Mouse (Mus musculus) left cerebral cortex, postnatal 10 days (tissue): ENCODE results near the gene Pip5k1a. TPM values are rescaled to one million over a fixed set of nuclear protein-coding genes. Genes with fewer than 3 reads are reported as not detected.
"Not testable (repeated sequence)": the region's sequence is repeated elsewhere in the genome, so short reads cannot be mapped to it uniquely, and the experiment has no call there.

ENCODE experiments used
- DNase-seq, 2 experiments: peaks; one replicate each; pipeline ENCODE4 v3.0.0; 2021 to 2022; ENCODE audit warnings: low spot score in 2 of 2, mixed read lengths in 1 of 2; ENCODE audit errors: extremely low spot score in 1 of 2
- intact Hi-C: fragments of 180-260 bp; cut with DNase I; formaldehyde crosslinking; loops from one replicate; pipeline ENCODE4 v1.15.1; 2025
- total RNA-seq, 2 experiments: library from RNA; stranded (reverse); gene quantifications; 2 replicates each; pipeline ENCODE4 v1.2.3; 2021

Pip5k1a gene
- total RNA-seq: 10 to 100 TPM; 27.8 to 29.2 TPM

DNA sequence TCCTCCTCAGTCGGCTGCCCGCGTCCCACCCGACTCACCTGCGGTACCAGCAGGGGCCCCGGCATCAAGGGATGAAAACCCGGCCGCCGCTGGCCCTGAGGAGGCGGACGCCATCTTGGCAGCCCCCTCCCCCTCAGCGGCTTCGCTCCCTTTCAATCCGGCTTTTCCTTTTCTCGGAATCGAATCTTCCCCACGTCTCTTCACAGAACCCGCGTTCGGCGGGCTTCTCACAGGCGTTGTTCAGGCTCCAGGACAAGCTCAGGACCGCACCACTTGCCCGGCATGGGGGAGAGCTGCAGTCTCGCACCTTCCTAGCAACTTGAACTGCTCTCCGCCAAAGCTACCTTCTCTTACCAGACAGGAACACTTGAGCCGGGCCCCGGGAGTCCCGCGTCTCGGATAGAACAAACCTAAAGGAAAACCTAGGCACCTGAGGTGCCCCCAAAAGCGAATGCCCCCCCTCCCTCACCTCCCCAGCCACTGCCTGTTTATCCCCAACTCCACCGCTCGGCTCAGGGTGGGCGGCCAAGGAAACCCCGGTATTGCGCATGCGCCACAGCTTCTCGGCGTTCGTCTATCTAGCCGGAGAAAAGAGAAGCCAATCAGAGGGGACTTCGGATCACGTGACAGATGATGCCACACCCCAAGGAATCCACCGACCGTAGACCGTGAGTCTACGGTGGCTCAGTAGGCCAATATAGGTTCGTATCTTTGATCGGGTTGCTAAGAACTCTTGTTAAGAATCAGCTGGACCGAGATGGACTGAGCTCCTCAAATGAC, at the start of gene Pip5k1a:
Gene Pip5k1a, minus strand, starts transcription at position 593 of the 780 bp plus-strand sequence.
- intact Hi-C loops: loop anchor here (10.0 kb wide), 1 partner anchor 52 kb away; no protein-coding TSS in a partner anchor

DNA sequence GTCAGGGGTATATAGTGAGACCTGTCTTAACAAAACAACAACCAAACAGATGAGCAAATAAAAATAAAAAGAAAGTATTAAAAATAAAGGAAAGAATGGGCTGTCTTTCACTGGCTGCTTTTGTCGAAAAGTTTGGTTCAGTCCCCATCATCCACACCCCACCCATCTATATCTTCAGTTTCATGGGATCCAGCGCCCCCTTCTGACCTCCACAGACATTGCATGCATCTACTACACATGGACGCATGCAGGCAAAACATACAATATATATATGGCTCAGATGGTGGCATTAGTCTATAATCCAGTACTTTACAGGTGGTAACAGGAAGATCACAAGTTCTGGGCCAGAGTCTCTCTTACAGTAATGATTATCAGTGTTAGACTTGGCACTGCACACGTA, 47.1 kb upstream of the Pip5k1a start:
- intact Hi-C loops: no loop called here
- DNase-seq: peak in 1 of 2 experiments; percentile 39

More for the DNA sequence above, at the start of gene Pip5k1a:
- DNase-seq: peak; percentile 98

- no peak for DNase-seq
- intact Hi-C loops: no loop called here
These were observed 41.2 kb upstream of the Pip5k1a start for GRCm38 (mm10) chr3:95147924-95148323.

DNA sequence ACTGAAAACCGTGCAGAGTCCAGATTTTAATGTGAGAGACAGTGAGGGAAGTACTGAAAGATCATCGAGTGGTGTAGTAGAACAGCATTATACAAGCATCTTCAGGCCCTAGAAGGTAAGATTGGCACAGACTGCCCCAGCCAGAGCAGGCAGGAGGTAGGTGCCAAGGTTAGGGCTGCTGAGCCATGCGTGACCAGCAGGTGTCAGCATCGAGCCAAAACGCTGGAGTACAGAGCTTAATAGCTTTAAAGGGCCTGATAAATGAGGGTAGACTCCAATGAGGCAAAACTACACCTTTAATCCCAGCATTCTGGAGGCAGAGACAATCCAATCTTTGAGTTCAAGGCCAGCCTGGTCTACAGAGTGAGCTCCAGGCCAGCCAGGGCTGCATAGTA, 35.9 kb upstream of the Pip5k1a start:
- peak; percentile 71 to 81 for DNase-seq
- intact Hi-C loops: loop anchor here (5.0 kb wide), 2 partner anchors 75 to 125 kb away; partner anchors contain the start of gene Gabpb2

DNA sequence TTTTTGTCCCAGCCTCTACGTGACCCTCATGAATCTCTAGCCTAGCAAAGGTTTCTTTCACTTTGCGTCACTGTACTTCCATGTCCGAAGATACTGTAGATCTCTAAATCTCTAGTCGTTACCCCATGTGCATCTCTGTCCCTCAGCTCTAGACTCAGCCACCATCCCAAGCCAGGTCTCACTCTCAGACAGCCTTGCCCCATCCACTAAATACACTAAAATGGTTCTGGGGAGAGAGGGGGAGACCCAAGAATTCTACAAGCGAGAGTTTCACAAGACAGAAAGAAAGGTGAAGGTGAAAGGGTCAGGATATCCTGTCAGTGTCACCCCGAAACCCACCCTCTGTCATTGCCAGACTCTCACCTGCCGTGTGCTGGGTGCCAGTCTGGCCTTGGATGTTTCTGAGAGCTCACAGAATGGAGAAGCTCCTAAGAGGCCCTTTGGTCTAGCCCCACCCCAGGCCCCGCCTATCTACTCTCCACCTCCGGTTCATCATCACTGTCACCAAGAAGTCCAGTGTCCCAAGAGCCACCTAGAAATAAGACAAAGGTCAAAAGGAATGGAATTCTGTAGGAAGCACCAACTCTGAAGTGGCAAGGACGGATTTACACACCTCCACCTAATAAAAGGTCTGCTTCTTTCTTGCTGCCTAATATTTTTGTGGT, 35.4 kb upstream of the Pip5k1a start, which contains the start of gene Tnfaip8l2:
Gene Tnfaip8l2, minus strand, starts transcription at position 409 of the 665 bp plus-strand sequence.
- intact Hi-C loops: loop anchor here (5.0 kb wide), 2 partner anchors 75 to 125 kb away; partner anchors contain the start of gene Gabpb2
- DNase-seq: peak in 1 of 2 experiments; percentile 57

- intact Hi-C loops: loop anchor here (5.0 kb wide), 2 partner anchors 76 to 126 kb away; partner anchors contain the start of gene Gabpb2
- DNase-seq: no peak
These were observed 34.7 kb upstream of the Pip5k1a start for GRCm38 (mm10) chr3:95141474-95141873.

DNA sequence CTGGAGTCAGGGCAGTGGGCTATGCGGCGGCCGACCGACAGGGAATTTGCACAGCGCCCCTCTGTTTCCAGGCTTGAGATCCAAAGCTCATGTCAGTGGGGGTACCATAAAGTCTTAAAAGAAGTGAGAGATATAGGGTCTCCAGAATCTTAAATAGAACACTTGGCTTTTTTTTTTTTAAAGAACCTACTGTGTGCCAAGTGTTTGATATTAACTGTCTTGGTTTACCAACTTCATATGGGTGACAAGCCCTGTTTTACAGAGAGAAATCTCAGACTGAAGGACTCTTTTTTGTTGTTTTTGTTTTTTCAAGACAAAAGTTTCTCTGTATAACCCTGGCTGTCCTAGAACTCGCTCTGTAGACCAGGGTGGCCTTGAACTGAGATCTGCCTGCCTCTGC, 34.1 kb upstream of the Pip5k1a start:
- DNase-seq: no peak
- intact Hi-C loops: loop anchor here (5.0 kb wide), 2 partner anchors 77 to 127 kb away; partner anchors contain the start of gene Gabpb2

DNA sequence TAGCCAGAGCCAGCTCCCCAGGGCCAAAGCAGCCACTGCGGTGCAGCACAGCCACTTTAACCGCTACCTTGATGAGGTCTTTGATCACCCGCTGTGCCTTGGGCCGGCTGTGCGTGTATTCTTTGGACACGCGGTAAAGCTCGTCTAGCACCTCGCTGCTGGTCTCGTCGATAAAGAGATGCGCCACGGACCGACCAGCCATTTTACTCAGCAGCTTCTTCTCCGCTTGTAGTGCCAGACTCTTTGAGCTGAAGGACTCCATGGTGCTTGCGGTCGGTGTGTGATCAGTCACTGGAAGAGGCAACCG, 33.5 kb upstream of the Pip5k1a start:
- DNase-seq: no peak
- intact Hi-C loops: loop anchor here (5.0 kb wide), 2 partner anchors 77 to 127 kb away; partner anchors contain the start of gene Gabpb2

GRCm38 (mm10) chr3:95139586-95140288, 33.0 kb upstream of the Pip5k1a start:
- intact Hi-C loops: loop anchor here (5.0 kb wide), 2 partner anchors 78 to 128 kb away; partner anchors contain the start of gene Gabpb2
- peak in 1 of 2 experiments; percentile 45 for DNase-seq

- DNase-seq: no peak
- intact Hi-C loops: no loop called here
These were observed 29.6 kb upstream of the Pip5k1a start for GRCm38 (mm10) chr3:95136336-95136735.

GRCm38 (mm10) chr3:95135433-95136052, 28.8 kb upstream of the Pip5k1a start:
- intact Hi-C loops: no loop called here
- DNase-seq: no peak

DNA sequence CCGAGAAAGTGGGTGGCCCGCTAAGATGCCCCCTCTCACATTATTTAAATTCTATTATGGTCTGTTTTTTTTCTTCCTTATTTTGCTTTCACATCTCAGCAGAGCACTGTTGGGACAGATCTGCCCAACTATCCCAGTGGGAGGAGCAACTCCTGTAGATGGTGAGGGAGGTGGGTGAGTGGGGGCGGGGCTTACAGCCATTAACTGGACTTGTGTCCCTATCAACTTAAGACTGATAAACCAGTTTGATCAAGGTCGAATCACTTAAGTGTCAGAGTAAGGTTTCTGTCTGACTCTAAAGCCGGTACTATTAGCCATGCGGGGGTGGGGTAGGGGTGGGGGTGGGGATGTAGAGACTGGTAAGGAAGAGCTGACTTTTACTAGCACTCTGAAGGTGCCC, 28.3 kb upstream of the Pip5k1a start:
- peak; percentile 41 to 78 for DNase-seq
- intact Hi-C loops: no loop called here

DNA sequence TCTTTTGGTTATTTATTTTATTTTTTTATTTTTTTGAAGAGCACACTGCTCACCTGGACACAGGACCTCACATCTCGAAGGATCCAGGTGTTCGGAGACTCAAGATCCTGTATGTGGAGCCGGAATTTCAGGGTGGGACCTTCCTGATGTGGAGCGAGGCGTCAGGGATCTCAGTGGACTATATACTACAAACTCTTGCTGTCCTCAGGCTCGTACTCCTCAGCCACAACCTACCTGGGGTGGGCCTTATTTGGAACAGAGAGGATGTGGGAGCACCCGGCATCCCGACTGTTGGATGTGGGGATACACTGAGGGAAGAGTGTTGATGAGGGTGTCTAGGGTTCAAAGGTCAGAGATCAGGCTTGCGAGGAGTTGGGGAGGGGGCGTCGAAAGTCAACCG, 27.4 kb upstream of the Pip5k1a start:
- DNase-seq, intact Hi-C loops: not testable (repeated sequence)

- intact Hi-C loops: no loop called here
- DNase-seq: peak; percentile 91 to 92
These were observed 27.0 kb upstream of the Pip5k1a start, which contains the start of the genes Scnm1 and Lysmd1 for GRCm38 (mm10) chr3:95133680-95134101. Gene Scnm1, minus strand, starts transcription at chr3:95134011. Gene Lysmd1, plus strand, starts transcription at chr3:95134088.

- DNase-seq: no peak
- intact Hi-C loops: no loop called here
These were observed 26.4 kb upstream of the Pip5k1a start for GRCm38 (mm10) chr3:95133176-95133575.

DNA sequence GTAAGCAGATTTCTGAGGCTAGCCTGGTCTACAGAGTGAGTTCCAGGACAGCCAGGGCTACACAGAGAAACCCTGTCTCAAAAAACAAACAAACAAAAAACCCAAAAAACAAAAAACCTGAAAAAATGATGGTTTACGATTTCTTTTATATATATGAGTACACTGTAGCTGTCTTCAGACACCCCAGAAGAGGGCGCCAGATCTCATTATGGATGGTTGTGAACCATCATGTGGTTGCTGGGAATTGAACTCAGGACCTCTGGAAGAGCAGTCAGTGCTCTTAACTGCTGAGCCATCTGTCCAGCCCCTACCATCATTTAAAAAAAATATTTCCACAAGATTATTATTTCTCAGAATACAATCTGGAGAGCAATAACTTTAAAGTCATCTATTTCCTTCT, 25.7 kb upstream of the Pip5k1a start:
- DNase-seq, intact Hi-C loops: not testable (repeated sequence)

GRCm38 (mm10) chr3:95130081-95130480, 23.4 kb upstream of the Pip5k1a start:
- intact Hi-C loops: no loop called here
- no peak for DNase-seq

DNA sequence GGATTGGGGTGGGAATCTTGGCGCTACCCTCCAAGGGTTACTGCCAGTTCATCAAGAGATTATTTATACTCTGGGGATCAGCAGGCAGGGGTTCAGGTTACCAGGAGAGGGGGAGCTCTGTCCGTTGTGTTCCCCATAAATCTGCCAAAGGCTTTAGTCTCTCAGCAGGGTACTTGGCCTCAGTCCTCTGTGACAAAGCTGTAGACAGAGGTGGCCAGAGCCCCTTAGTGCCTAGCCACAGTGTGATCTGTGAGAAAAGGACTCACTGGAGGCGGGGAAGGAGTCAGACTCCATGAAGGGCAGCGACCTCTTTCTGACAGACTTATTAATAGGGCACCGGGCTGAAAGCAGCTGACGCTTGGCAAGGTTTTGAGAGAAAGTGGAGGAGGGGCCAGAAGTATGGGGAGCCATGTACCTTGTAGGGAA, 22.5 kb upstream of the Pip5k1a start:
- intact Hi-C loops: no loop called here
- peak in 1 of 2 experiments; percentile 15 for DNase-seq
